In genomic region chr12:84598324-84598723, GRCm38 (mm10) we compare ENCODE assay signal across 20 mouse cellular contexts. TPM values are rescaled to one million over a fixed set of nuclear protein-coding genes. Genes with fewer than 3 reads are reported as not detected.
"Had no signal": no experiment of that assay in that cellular context is flagged by ENCODE, and none has a peak within 500 bp of the region (broad histone marks: within the 10 kb centered on the region; RNA-seq: fewer than 3 reads in every experiment).

No protein-coding gene starts in this region.

- H3K4me1 ChIP-seq: limb, embryonic 13.5 days had no signal

- H3K9ac ChIP-seq: limb, embryonic 13.5 days; liver, embryonic 14.5 days had no signal

- DNase-seq: kidney, adult 8-10 months; kidney, postnatal 10 days; kidney, postnatal 4 days; left cerebral cortex, postnatal 4 days; lung, adult 18-20 months; right cerebral cortex, adult 18-20 months; right cerebral cortex, postnatal 25 days; thymus, postnatal 36 days had no signal

- H3K27ac ChIP-seq: layer of hippocampus, adult 2 months; limb, embryonic 13.5 days; liver, embryonic 14.5 days had no signal

- H3K4me2 ChIP-seq: limb, embryonic 13.5 days had no signal

- H3K4me3 ChIP-seq: layer of hippocampus, adult 2 months; limb, embryonic 13.5 days; myocyte had no signal

- H3K9me3 ChIP-seq: limb, embryonic 13.5 days had no signal

RNA-seq across cellular contexts. Expression of gene Vsx2, which starts 28.8 kb away (rescaled TPM):
- total RNA-seq: left cerebral cortex, postnatal 4 days; liver, adult 2 months; megakaryocyte-erythroid progenitor cell, adult 5-6 weeks had no signal
- polyA plus RNA-seq: liver, adult 2 months; liver, embryonic 14.5 days; lung, embryonic 16.5 days; myocyte; small intestine, adult 2 months; stomach, embryonic 16.5 days had no signal

RNA-seq across cellular contexts. Expression of gene Vrtn, which starts 42.5 kb away (rescaled TPM):
- total RNA-seq: layer of hippocampus, adult 2 months; layer of hippocampus, postnatal 10 days; left cerebral cortex, adult 18-20 months; left cerebral cortex, postnatal 4 days; liver, adult 2 months; megakaryocyte-erythroid progenitor cell, adult 5-6 weeks had no signal
- polyA plus RNA-seq: liver, adult 2 months; liver, embryonic 14.5 days; lung, embryonic 16.5 days; myocyte; neural tube, embryonic 14.5 days; small intestine, adult 2 months; stomach, embryonic 16.5 days had no signal
